Mouse (Mus musculus) ES-Bruce4 (cell line): Measurements from ENCODE around the gene Hdac5.

Experiments
- CTCF ChIP-seq: IDR thresholded peaks from one replicate; pipeline ENCODE4 v1.8.1; 2011; ENCODE audit warnings: low read depth, low read length
- EP300 ChIP-seq: IDR thresholded peaks from 2 replicates; pipeline ENCODE4 v1.6.1; 2011; ENCODE audit warnings: low read depth, low read length; ENCODE audit not compliant: insufficient read depth
- POLR2A ChIP-seq: IDR thresholded peaks from one replicate; pipeline ENCODE4 v1.8.1; 2011; ENCODE audit warnings: low read length; ENCODE audit not compliant: insufficient read depth

- TF ChIP-seq EP300 (0 out of 2 replicates have a peak, but pooled peaks have one; percentile 24), CTCF (no peak), POLR2A (peak; percentile 38)
These were observed 73.8 kb downstream of the Hdac5 start, which contains the start of gene Tmem101 for GRCm38 (mm10) chr11:102156039-102156785.
